Mouse (Mus musculus): ENCODE data around the gene Sbno1.
"Not testable (repeated sequence)": the region's sequence is repeated elsewhere in the genome, so short reads cannot be mapped to it uniquely, and the experiment has no call there.

Gene Sbno1

DNA sequence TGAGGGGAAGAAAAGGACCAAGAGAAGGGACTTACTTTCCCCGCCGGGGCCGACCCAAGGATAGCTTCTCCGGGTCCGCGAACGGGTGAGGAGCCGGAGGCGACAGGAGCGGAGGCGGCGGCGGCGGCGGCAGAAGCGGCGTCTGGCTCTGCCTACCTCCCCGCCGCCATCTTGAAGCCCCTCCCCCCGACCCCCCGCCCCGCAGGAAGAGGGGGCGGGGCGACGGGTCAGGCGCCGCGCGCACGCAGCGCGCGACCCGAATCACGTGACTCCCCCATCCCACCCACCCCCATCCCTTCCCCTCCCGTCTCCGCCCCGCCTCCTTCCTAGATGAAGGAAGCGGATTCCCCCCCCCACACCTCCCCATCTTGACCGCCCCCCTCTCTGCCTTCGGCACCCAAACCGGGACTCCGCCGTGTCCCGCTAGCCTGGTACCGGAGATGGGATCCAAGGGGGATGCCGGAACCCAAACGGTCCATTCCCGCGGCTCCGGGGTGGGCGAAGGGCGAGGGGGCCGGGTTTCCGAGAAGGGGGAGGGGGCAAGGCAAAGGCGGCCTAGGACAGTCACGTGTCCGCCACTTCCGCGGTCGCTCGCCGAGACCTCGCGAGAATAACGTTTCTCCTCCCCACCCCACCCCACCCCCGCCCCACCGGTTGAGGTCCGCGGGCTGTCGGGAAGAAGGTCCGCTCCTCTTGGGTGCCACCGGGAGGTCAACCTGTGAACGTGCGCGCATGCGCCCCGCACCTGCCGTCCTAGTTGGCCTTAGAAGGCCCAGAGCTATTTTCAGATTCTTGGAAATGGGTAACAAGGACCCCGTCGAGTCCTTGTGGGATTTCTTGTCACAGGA lies at the start of gene Sbno1:
Sbno1 (minus strand) TSS at position 590 of the 848 bp plus-strand sequence.
- no peak for DNase-seq (ENCODE audit: extremely low read depth, low read depth, low spot score)

DNA sequence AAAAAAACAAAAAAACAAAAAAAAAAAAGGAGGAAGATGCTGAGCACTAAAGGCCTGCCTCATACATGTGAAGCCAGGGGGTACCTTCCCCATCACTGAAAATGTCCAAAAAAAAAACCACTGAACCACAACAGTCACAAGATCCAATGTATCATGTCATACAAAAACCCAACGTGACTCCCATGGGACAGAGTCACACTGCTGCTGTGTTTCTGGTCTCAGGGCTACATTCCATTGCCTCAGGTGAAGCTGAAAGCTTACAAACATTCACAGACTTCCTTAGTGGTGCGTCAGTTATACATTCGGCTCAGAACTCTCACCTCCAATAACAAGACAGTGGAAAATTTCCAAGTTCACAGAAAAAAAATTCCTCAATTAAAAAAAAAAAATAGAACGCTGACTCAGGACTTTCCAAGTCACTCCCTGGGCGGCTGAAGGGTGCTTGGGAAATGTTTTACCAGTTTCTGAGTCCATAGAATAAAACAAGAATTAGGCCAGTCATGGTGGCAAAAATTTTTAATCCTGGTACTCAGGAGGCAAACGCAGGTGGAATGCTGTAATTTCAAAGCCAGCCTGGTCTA lies 44.9 kb upstream of the Sbno1 start:
- DNase-seq (ENCODE audit: extremely low read depth, low read depth, low spot score): no peak

DNA sequence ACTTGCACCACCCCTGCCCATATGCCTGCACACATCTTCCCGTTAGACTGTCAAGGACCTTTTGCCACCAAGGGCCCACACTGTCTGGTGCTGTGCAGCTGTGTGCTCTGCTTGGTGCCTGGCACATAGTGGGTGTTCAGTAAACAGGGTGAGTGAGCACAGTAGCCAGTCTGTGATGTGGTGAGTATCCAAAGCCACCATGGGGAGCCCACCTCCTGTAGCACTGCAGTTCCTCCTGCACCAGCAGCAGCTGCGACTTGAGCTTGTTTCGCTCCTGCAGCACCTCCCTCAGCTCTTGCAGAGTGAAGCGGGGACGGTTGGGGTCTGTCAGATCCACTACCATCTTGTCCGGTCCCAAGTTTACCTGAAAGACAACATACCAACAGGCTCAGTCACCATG lies 43.7 kb upstream of the Sbno1 start:
- DNase-seq (ENCODE audit: extremely low read depth, low read depth, low spot score): no peak

DNA sequence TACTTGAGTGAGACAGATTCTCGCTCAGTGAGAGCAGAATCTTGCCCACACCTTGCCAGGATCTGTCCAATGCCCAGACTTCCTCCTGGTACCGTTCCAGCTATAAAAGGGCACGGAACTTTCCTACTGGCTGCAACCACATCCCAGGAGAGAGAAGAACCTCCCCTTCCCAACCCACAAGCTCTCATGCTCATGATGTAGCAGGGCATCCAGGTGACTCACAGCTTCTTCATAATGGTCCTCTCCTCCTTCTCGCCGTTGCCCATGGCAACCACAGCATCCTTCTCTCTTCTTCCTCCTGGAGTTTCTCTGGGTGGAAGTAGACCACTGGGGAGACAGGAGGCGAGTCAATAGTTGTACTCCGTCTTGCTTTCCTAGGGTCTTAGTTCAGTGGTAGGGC lies 42.6 kb upstream of the Sbno1 start:
- DNase-seq (ENCODE audit: extremely low read depth, low read depth, low spot score): no peak

DNA sequence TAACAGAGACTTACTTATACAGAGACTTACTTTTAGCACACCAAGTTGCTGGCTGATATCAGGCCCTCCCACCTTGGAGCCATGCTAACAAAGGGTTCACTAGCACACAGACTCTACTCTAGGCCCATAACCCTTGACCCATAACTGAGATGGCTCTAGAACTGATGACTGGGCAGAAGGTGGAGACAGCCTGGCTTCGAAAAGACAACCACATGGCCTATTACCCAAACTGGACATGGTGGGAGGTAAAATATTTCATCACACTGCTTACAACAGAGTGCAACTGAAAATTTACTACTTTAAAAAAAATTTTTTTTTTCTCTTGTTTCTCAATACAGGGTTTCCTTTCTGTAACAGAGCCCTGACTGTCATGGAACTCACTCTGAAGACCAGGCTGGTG lies 42.0 kb upstream of the Sbno1 start:
- no peak for DNase-seq (ENCODE audit: extremely low read depth, low read depth, low spot score)

DNA sequence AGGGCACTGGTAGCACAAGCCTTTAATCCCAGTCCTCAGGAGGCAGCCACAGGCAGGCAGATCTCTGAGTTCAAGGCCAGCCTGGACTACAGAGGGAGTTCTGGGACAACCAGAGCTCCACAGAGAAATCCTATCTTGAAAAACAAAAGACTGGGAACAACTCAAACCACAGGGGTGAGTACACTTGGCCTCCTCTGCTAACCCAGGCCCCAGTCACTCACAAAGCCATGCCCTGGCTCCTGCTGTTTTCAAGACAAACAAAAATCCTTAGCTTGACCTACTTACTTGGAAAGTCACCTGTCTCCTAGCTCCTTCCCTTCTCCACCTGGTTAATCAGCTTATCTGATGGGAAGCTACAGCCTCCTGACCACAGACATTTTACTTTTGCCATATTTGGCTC lies 39.1 kb upstream of the Sbno1 start:
- no peak for DNase-seq (ENCODE audit: extremely low read depth, low read depth, low spot score)

- DNase-seq (ENCODE audit: extremely low read depth, low read depth, low spot score): no peak
These were observed 37.7 kb upstream of the Sbno1 start for GRCm38 (mm10) chr5:124463462-124463861.

DNA sequence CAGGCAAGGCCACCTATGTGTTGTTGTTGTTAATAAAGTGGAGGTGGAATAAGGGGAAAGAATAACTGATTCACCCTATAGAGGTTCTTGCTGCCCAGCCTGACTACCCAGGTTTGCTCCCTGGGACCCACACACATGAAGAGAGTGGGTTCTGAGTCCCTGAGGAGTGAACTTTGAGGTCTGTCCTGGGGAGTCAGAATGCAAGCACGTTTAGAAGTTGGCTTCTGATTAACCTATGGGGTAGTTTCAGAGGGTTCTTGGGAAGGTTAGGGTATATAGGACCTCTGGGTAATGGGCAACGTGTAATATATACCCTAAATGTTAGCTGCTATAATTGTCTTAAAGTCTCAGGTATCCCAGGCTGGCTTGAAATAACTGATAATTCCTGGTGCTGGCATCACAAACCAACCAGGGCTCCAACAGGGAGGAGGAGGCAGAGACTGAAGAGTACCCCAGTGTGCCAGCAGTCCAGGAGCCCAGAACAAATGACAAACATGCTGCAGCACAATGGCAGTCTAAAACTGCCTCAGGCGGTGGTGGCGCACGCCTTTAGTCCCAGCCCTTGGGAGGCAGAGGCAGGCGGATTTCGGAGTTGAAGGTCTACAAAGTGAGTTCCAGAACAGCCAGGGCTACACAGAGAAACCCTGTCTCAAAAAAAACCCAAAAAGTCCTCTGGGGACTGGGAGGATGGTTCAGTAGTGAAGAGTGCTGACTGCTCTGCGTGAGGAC lies 36.7 kb upstream of the Sbno1 start:
- no peak for DNase-seq (ENCODE audit: extremely low read depth, low read depth, low spot score)

GRCm38 (mm10) chr5:124460922-124461321 lies 35.1 kb upstream of the Sbno1 start:
- not testable (repeated sequence) for DNase-seq (ENCODE audit: extremely low read depth, low read depth, low spot score)

- DNase-seq (ENCODE audit: extremely low read depth, low read depth, low spot score): no peak
These were observed 31.0 kb upstream of the Sbno1 start for GRCm38 (mm10) chr5:124456762-124457161.

- DNase-seq (ENCODE audit: extremely low read depth, low read depth, low spot score): no peak
These were observed 28.2 kb upstream of the Sbno1 start for GRCm38 (mm10) chr5:124454082-124454419.

DNA sequence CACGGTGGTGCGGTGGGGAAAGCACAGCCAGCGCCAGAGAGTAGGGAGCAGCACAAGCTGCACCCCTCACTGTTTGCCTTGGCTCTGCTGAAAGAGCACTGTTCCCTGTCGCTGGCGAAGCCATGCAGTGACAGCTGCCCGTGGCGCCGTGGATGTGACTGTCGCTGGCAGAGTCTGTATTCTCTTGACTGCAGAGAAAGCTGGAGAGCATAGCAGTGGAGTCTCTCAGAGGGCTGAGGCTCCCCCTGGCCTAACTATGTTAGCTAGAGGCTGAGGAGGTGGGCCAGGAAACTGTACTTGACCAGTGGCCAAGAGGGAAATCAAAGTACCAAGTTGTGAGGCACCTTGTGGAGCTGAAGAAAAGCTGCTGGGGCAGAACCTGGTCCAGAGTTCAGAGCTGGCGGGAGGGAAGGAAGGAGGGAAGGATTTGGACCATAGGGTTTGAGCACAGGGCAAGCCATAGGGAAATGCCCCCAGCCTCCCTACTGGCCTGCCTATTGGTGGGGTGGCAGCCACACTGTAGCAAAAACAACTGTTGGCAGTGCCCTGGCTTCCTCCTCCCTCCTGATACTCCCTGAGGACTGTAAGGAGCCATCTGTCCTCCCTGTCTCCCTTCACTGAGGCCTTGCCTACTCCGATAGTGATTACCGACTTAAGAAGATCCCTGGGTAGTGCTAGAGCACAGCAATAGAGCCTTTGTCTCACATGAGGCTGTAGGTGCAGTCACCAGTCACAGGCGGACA lies 27.7 kb upstream of the Sbno1 start:
- no peak for DNase-seq (ENCODE audit: extremely low read depth, low read depth, low spot score)

DNA sequence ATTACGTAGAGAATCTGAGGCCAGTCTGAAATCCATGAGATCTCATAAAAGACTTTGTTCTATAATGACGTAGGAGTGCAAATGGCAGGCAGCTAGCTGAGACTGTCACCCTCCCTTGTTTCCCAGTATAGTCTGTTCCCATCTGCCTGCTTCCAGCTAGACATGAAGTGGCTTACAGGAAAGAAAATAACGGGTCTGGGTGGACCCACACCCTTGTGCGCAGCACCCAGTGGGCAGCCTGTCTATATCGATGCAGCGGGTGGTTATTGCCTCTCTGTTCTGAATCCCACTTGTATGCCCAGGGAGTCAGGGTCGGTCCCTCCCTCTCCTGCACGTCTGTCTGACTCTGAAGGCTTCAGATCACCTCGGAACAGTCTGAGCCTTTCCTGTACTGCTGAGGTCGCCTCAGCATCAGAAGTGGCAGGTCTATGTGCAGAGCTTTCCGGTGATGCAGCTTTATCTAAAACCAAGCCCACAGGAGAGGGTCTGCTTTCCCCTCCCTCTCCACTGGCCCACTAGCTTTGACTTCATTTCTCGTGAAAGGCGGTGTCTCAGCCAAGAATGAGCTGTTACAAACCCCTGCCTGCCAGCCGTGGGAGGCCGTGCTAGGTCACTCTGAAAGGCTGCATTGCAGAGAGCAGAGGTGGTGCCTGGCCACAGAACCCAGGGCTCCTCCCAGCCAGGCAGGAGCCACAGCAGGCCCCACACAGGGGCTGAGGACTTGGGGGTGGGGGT lies 26.9 kb upstream of the Sbno1 start:
- no peak for DNase-seq (ENCODE audit: extremely low read depth, low read depth, low spot score)

- DNase-seq (ENCODE audit: extremely low read depth, low read depth, low spot score): no peak
These were observed 25.0 kb upstream of the Sbno1 start for GRCm38 (mm10) chr5:124450641-124451340.

DNA sequence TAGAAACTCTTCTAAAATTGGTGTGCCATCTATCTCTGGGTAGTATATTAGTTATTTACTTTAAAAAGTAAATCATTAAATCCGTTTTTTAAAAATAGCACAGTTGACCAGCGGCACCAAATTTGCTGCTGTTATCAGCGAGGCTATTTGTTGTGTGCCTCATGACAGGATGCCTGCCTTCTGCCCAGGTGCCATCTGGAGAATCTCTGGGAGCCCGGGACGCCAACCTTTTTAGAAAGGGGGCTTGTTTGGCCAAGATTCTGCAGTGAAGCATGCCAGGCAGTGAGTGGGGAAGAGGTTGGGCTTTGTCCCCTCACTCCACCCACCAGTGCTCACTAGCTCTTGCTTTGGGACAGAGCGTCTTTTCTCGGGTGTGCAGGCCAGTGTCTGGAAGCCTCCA lies 24.2 kb upstream of the Sbno1 start:
- no peak for DNase-seq (ENCODE audit: extremely low read depth, low read depth, low spot score)

DNA sequence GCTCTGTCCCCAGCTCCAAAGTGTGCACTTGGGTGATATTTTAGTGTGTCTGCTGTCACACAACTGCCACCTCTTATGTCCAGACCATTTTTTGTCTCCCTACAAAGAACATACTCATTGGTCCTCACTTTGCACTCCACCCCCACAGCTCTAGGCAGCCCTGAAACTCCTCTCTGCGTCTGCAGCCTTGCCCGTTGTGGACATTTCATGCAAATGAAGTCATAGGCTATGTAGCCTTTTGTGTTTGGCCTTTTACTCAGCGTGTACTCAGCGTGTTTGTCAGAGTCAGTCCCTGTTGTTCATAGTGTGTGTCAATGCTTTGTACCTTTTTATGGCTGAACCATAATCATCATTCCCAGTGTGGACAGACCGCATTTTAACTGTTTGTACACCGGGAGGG lies 23.7 kb upstream of the Sbno1 start:
- no peak for DNase-seq (ENCODE audit: extremely low read depth, low read depth, low spot score)

DNA sequence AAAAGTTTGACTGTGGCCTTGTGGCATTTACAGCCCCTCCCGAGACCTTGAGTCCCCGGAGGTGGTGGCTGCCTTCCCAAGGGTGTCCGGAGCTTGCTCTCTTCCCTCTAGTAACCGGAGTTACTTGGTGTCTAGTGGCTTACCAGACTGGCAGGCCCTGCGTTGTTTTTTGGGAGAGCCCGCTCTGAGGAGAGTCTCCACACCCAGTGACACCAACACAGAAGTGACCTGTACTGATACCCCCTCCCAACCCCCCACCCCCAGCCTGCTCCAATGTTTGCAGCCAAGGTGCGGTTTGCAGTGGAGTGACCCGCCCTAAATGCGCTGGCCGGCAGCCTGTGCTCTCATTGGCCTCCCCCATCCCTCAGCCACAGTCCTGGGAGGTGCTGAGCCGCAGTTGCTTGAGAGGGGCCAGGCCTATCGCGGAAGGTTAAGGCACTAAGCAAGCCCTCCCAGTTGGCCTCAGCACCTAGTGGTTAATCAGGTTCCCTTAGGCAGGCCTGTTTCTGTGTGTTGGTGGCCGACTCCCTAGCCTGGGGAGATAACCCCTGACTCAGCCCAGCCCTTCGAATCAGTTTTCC lies 20.6 kb upstream of the Sbno1 start:
- DNase-seq (ENCODE audit: extremely low read depth, low read depth, low spot score): no peak

DNA sequence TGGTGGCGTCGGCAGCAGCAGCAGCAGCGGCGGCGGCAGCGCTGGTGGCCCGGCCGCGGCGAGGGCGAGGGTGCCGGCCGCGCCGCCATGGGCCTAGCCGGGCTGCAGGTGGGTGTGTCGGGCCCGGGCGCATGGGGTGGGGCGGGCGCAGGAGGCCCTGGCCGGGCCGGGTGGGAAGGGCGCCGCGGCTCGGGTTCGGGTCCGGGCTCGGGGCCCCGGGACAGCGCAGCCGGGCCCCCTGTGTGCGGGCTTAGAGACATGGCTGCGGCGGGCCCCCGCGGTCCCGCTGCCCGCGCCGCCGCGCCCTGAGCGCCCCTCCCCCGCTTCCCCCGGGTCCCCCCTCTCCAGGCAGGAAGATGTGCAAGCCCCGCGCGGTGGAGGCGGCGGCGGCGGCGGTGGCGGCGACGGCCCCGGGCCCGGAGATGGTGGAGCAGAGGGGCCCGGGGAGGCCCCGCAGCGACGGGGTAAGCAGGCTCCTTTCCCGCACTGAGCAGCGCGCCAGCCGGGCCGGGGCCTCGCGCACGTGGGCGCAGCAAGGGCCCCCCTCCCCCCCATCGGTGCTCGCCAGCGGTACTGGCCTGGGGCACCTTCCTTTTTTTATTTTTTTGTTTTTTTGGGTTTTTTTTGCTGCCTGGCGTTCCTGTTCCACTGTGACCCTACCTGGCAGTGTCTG lies 20.0 kb upstream of the Sbno1 start:
- no peak for DNase-seq (ENCODE audit: extremely low read depth, low read depth, low spot score)
